Mouse (Mus musculus) CD4-positive, CD25-positive, alpha-beta regulatory T cell, adult 4 months (primary cell): ENCODE measurements around the gene Cry2. TPM values are rescaled to one million over a fixed set of nuclear protein-coding genes. Genes with fewer than 3 reads are reported as not detected.
"Not testable (repeated sequence)": the region's sequence is repeated elsewhere in the genome, so short reads cannot be mapped to it uniquely, and the experiment has no call there.

Experiments
- ATAC-seq: one replicate; pipeline ENCODE4 v1.8.0; 2017
- polyA plus RNA-seq, 2 experiments: library from polyadenylated mRNA; unstranded; fragments of 100-300 nt; shearing (Covaris generic); gene quantifications; one replicate each; pipeline ENCODE4 v1.2.1; 2017

Cry2 gene
- polyA plus RNA-seq: 10 to 100 TPM; 10.6 to 13.4 TPM

GRCm38 (mm10) chr2:92433578-92434374, at the start of gene Cry2:
Gene Cry2 (minus strand): TSS chr2:92434043.
- peak; percentile 95 for ATAC-seq

- no peak for ATAC-seq
Measured at GRCm38 (mm10) chr2:92483505-92483904, 49.7 kb upstream of the Cry2 start.

GRCm38 (mm10) chr2:92482551-92482950, 48.7 kb upstream of the Cry2 start:
- no peak for ATAC-seq

GRCm38 (mm10) chr2:92478313-92478688, 44.5 kb upstream of the Cry2 start:
- ATAC-seq: no peak

DNA sequence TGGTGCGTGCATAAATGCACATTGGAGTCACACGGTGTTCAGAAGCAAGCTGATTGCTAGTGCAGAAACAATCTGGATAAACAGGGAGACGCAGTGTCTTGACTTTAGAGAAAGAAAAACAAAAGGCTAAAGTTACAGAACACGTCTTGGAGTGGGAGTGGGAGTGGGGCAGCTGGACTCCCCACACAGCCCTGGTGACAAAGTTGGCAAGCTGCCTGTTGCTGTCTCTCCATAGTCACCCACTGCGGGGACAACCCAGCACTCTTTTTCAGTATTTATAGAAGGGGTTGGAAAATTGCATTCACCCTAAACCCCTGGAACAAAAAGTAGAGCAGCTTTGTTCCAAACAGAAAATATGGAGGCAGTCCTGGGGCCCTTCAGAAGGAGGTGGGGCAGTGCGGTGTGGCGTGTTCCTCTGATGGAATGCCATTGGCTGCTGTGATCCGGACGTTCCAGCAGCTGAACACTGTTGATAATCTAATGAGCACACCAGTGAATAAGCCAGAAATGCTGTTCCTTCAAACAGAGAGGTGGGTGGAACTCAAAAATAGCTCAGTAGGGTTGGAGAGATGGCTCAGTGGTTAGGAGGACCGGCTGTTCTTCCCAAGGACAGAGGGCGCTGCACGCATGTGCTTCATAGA, 43.9 kb upstream of the Cry2 start:
- no peak for ATAC-seq

DNA sequence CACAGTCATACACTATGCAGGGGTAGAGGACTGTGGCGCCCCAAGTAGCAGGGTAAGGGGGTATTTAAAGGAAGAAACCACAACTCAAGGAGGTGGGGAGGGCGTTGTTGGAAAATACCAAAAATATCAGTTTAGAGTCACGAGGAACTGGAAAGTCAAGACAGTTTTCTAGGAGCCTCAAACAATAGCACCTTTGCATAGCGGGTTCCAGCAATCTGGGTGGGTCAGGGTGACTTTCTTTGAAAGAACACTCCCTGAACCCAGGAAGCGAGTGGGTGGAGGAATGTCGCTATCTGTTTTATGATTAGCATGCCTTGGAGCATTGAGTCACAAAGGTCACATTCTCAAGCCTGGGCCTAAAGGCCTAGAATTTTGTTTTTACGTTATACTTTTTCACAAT, 42.7 kb upstream of the Cry2 start:
- ATAC-seq: not testable (repeated sequence)

DNA sequence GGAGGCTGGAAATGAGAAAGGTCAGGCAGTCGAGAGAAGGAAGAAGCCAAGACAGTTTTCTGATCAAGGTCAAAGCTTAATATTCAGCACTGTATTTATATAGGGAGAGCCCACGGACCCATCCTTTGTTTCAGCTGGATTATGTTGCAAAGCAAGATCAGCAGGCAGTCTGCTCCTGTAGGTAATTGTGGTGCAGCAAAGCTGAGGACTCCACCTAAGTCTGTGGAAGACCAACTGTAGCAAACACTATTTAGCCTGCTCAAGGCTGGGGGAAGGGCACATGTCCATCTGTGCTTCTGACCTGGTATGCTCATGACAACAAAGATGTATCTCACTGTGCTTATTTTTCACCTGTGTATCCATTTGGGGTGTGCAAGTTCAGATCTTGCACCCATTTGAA, 41.9 kb upstream of the Cry2 start:
- ATAC-seq: no peak

GRCm38 (mm10) chr2:92474920-92475319, 41.1 kb upstream of the Cry2 start:
- ATAC-seq: no peak

DNA sequence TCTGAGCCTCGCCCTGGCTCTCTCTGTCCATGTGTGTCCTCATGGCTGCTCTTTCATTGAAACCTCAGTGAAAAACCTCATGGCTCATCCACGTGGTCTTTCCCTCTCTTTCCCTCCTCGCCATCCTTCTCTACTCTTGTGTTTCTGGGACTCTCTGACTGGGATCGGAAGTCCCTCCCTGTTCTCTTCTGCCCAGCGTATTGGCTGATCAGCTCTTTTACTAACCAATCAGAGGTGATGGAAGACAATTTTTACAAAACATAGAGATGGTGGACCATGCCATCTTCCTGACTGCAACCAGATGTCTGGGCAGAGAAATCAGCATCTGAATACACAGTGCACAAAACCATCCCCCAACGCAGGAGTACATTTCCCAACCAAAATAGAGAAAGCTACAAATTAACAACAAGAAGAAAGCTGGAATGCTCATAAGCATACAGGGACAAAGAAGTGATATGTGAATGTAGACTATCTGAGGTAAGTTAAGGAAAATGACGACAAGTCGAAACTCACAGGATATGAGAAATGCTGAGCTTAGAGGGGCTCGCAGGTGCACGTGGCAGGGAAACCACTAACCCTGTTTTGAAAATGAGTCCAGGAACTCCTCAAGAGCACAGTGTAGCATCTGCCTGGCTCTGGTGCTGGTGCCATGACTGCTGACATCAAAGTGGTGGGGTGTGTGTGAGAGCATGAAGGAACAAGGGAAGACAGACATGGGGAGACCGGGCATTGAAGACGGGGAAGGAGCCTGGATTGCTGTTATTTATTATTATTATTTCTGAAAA, 38.2 kb upstream of the Cry2 start:
- ATAC-seq: no peak

GRCm38 (mm10) chr2:92464690-92465089, 30.8 kb upstream of the Cry2 start:
- ATAC-seq: peak; percentile 48

- ATAC-seq: no peak
Measured at GRCm38 (mm10) chr2:92461215-92461614, 27.4 kb upstream of the Cry2 start.

DNA sequence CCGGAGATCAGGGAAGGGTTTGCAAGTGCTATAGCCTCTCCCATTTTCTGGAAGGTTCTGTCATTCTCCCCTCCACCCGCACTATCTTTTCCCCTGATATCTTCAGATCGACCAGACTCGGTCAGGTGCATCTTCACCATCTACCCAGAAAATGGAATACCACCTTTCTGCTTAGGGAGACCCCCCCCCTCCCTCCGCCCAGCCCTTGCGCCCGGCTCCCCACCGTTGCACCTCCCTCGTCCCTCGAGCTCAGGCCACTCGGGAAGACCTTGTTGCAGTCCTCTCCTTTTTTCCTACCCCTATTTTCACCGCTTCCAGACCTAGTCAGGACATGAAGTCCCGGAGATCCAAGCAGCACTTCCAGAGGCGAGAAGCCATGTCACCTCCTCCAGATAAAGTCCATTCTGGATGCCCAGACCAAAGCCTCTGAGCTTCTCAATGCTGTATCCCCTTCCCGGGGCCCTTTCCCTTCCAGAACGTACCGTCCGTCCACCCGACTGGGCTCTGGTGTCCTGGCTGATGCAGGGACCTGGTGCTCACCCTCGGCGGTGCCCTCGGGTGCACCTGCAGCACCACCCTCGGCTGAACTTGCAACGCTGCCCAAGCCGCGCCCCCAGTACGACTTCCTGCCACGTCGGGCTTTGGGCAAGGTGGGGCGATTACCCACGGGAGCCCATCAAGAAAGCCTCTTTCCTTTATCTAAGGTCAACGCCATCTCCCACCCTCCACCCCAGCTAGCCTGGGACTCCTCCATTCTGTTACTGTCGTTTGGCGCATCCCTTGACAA, 26.3 kb upstream of the Cry2 start, which contains the start of gene Slc35c1:
Gene Slc35c1, minus strand, starts transcription at position 618 of the 787 bp plus-strand sequence.
- peak; percentile 46 for ATAC-seq

- peak; percentile 82 for ATAC-seq
Measured at GRCm38 (mm10) chr2:92459141-92459920, 25.5 kb upstream of the Cry2 start.

DNA sequence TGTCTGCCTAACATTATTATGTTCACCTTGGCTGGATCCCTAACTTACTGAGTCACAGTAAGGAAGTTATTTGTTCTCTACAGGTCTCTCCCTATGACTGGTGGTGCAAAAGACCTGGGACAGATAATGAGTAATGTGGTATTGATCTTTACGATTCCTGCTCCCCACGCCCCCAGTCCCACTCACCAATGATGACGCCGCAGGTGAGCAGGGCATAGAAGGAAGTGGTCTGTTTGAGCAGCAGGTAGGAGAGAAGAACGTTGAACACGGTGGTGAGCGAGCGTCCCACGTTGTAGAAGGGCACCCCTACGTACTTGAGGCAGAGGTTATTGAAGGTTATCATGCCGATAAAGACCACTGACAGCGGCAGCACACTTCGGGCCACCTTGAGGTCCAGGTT, 24.6 kb upstream of the Cry2 start:
- ATAC-seq: peak; percentile 13

GRCm38 (mm10) chr2:92456970-92457530, 23.2 kb upstream of the Cry2 start:
- ATAC-seq: no peak

DNA sequence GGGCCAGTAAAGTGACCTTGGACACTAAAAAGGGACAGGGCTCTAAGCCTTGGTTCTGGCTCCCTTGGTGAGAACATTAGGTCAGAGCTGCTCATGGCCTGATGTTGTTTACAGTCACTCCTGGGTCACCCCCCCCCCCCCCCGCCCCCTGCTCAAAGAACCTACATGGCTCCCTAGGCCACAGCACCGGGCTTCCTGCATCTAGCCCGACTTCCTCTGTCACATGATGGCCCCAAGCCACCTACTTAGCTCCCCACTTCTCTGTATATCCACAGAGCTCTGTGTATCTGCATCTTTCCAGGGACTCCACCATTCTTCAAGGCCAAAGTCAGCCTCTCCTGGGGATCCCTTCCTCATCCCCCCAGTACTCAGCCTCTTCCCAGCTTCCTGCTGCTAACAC, 21.9 kb upstream of the Cry2 start:
- ATAC-seq: no peak

- no peak for ATAC-seq
Measured at GRCm38 (mm10) chr2:92454166-92454565, 20.3 kb upstream of the Cry2 start.

DNA sequence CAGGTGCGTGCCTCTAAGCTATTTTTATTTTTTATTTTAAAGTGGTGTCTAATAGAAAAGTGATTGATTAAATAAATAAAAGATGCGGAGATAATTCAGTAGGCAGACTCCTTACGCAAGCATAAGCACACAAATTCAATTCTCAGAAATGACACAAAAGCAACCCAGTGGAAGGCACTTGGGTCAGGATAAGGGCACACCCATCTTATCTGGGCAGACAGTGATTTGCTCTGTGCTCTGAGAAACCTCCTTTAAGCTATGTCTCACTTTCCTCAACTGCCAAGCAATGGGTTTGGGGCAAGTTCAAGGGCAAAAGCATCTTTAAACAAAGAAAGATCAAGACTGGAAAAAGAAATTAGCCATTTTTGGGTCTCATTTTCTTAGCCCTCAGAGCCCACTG, 17.3 kb upstream of the Cry2 start:
- no peak for ATAC-seq

DNA sequence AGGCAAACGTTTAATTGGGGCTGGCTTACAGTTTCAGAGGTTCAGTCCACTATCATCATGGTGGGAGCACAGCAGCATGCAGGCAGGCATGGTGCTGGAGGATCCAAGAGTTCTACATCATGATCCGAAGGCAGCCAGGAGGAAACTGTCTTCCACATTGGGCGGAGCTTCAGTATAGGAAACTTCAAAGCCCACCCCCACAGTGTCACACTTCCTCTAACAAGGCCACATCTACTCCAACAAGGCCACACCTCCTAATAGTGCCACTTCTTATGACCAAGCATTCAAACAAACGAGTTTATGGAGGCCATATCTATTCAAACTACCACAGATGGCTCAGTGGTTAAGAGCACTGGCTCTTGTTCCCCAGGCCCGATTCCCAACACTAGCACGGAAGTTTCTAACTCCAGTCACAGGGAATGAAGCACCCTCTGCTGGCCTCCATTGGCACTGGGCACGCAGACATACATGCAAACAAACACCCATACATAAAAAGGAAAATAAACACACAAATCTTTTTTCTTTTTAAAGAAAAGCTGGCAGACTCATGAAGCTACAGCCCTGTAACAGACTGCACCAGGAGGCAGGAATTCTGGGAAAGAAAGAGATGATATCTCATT, 13.4 kb upstream of the Cry2 start:
- ATAC-seq: no peak

DNA sequence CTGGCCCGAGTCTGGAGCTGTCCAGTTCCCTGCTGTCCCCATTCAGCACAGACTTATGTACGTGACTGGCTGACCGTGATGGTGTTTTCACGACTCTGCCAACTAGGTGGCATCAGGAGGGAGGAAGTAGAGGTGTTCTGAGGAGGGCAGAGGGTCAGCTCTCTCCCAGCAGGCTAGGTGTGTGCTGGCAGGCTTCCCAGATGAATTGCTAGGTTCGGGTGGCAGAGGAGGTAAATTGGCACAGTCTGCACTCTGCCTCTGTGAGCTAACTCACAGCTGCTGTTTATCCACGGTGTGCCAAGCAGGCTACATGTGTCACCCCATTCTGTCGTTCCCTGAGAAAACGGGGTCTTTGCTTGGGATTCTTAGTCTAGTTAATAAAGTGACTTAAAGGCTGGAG, 12.8 kb upstream of the Cry2 start:
- no peak for ATAC-seq

DNA sequence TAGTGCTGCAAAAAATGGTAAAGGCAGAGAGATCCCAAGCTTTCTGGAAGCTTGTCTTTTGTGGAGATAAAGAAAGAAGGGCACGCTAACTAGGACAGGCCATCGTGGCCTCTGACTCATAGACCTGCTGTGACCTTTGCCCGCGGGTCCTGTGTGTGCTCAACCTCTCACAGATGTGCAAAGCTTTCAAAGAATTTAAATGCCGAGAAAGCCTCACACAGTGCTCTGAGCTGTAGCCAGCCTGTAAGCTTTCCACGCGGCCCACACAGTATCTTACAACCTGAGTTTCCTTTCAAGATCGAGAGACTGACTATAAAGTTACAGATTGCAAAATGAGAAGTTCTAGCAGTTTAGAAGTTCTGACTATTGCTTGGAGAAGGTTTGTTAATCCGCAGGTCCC, 12.0 kb upstream of the Cry2 start:
- ATAC-seq: peak; percentile 59
